Mouse (Mus musculus) gastrocnemius, adult 2 months (tissue): ENCODE measurements around the gene Reep6. TPM values are rescaled to one million over a fixed set of nuclear protein-coding genes. Genes with fewer than 3 reads are reported as not detected.
A peak's percentile ranks its signal among the peaks of the same experiment; 100 is the strongest.

Experiments used
- DNase-seq: peaks from one replicate; pipeline ENCODE4 v3.0.0; 2022
- H3K27ac ChIP-seq: fragments of 200-600 bp; 2 replicates; pipeline ENCODE4 v1.8.1; 2022; ENCODE audit warnings: mild to moderate bottlenecking
- H3K4me3 ChIP-seq: fragments of 200-600 bp; 2 replicates; pipeline ENCODE4 v1.8.1; 2022; ENCODE audit warnings: mild to moderate bottlenecking, moderate library complexity
- CTCF ChIP-seq: fragments of 200-600 bp; IDR thresholded peaks from 2 replicates; pipeline ENCODE4 v1.8.1; 2022; ENCODE audit warnings: antibody characterized with exemption, mild to moderate bottlenecking, moderate library complexity
- intact Hi-C: fragments of 180-260 bp; cut with DNase I; formaldehyde crosslinking; loops from one replicate; pipeline ENCODE4 v1.15.1; 2025
- total RNA-seq, 2 experiments: library from RNA; stranded (reverse); gene quantifications; 2 replicates each; pipeline ENCODE4 v1.2.3; 2021

Gene Reep6
- total RNA-seq, 2 experiments from 2014 or later, result 1.5 to 2.5 TPM

DNA sequence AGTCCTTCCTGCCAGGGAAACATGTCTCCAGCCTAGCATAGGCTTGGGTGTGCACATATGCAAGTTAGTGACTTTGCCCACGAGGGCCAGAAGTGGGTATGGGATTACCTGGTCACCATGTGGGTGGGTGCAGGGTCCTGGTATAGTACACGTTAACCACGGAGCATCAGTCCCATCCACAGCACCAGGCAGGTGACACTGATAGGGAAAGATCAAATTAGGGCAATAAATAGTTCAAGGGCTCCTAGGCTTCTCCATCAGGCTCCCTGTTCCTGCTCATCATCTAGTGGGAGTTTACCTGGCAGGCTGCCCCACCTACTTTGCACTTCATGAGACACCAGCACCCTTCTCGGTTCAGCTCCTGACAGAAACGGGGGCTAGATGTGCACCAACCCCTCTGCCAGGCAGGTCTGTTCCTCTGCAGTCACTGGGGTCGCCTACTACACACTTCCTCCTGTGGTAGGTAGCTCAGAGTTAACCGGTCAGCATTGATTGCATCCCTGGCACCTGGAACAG is 34.9 kb upstream of the Reep6 start:
- DNase-seq, result no peak
- no peak for TF ChIP-seq CTCF
- no peak overlapping the region for H3K4me3 ChIP-seq
- H3K27ac ChIP-seq, result peak overlapping the region; percentile 62; the same call in 1 of the 2 replicates
- intact Hi-C loops, result loop anchor here (1.0 to 2.0 kb wide), 2 partner anchors 53 to 80 kb away; partner anchors contain the start of gene Adamtsl5

GRCm38 (mm10) chr10:80295618-80296425 is 33.9 kb upstream of the Reep6 start, which contains the start of gene Apc2:
TSS of gene Apc2 (plus strand) at chr10:80295977.
- peak within 1 kb of the TSS; percentile 71 for H3K4me3 ChIP-seq
- peak within 1 kb of the TSS; percentile 62 for H3K27ac ChIP-seq
- peak; percentile 83 for TF ChIP-seq CTCF
- intact Hi-C loops, result loop anchor here (1.0 to 2.0 kb wide), 2 partner anchors 52 to 79 kb away; partner anchors contain the start of gene Adamtsl5
- DNase-seq, result peak; percentile 81

DNA sequence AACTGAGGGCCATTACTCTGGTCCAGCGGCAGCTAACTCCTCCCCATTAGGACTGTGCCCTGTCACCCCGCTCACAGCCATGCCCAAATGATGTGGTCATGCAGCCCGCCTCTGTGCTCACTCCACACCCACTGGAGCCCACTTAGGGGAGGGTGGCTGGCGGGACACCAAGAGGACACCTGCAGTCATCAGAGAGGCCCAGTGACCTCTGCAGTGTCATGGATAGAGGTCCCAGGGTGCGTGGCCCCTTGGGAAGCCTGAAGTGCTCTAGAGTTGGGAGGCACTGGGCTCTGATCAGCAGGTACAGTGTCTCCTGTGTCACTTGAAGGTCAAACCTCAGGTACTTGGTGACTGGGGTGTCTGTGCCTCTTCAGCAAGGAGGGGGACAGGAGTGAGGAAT is 32.9 kb upstream of the Reep6 start:
- no peak for TF ChIP-seq CTCF
- Histone ChIP-seq H3K27ac (no peak overlapping the region), H3K4me3 (no peak overlapping the region)
- intact Hi-C loops, result no loop called here
- DNase-seq, result no peak

DNA sequence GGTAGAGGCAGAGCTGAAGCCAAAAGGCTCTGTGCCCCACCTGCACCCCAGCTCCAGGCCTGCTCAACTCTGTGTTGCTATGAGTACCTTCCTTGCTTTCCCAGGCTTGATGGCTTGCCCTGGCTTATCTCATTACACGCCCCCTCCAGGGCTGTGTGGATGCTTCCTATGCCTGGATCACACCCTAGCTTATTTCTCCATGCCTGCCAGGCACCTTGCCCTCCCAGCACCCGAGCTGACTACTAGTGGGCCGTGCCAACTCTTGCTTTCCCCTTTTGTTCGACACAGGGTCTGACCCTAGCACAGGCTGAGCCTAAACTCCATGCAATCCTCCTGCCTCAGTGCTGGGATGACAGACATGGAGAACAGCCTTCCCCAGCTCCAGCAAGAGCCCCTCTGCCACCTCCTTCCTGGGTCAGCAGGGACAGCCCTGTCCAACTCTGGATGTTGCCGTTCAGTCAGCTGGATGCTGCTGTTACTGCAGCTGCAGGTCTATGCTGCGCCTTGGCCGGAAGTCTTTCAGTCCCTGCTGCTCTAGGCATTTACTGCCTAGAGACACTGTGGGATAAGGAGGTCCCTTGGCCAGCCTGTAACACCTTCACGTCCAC is 32.1 kb upstream of the Reep6 start:
- DNase-seq, result no peak
- intact Hi-C loops, result no loop called here
- TF ChIP-seq CTCF, result no peak
- H3K27ac ChIP-seq, result no peak overlapping the region
- H3K4me3 ChIP-seq, result no peak overlapping the region

- Histone ChIP-seq H3K4me3 (peak overlapping the region; percentile 36; the same call in 1 of the 2 replicates), H3K27ac (no peak overlapping the region)
- intact Hi-C loops, result no loop called here
- peak; percentile 53 for DNase-seq
- no peak for TF ChIP-seq CTCF
Observed at GRCm38 (mm10) chr10:80298571-80299281, 31.0 kb upstream of the Reep6 start.

DNA sequence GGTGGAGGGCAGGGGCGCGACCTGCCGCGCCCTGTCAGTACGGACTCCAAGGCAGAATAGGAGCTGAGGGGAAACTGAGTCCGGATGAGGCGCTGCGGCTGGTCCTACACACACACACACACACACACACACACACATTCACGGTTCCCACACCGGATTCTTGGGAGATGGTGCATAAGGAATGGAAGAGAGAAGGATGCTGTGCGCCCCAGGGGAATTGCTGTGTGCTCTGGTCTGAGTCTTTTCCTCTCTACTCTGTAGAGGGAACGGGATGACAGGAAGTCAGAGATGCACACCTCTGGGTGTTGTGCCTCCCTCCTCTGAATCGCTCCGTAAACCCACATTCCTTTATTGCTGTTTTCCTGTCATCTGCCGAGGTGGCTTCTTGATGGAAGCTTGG is 30.5 kb upstream of the Reep6 start:
- intact Hi-C loops, result no loop called here
- no peak for DNase-seq
- H3K4me3 ChIP-seq, result peak overlapping the region; percentile 36; the same call in 1 of the 2 replicates
- no peak for TF ChIP-seq CTCF
- no peak overlapping the region for H3K27ac ChIP-seq

DNA sequence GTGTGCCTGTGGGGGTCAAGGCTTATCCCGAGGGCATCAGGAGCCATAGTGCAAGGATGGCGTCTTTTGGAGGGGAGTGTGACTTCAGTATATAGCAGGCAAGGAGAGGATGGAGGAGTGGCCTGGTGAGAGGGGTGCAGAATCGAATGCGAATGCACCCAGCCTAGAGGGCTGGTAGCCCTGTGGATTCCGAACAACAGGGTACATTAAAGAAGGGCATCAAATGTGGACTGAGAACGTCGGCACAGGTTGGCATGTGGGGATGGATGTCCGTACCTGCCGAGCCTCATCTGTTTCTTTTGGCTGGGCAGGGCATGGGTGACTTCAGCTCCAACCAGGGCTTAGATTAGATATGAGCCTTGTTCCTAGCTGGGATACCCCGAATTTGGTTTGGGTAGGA is 29.9 kb upstream of the Reep6 start:
- no peak overlapping the region for H3K27ac ChIP-seq
- intact Hi-C loops, result no loop called here
- DNase-seq, result no peak
- no peak for TF ChIP-seq CTCF
- H3K4me3 ChIP-seq, result no peak overlapping the region

GRCm38 (mm10) chr10:80300672-80301181 is 29.0 kb upstream of the Reep6 start:
- intact Hi-C loops, result no loop called here
- no peak for TF ChIP-seq CTCF
- DNase-seq, result no peak
- Histone ChIP-seq H3K4me3 (no peak overlapping the region), H3K27ac (peak overlapping the region; percentile 75; the same call in 1 of the 2 replicates)

DNA sequence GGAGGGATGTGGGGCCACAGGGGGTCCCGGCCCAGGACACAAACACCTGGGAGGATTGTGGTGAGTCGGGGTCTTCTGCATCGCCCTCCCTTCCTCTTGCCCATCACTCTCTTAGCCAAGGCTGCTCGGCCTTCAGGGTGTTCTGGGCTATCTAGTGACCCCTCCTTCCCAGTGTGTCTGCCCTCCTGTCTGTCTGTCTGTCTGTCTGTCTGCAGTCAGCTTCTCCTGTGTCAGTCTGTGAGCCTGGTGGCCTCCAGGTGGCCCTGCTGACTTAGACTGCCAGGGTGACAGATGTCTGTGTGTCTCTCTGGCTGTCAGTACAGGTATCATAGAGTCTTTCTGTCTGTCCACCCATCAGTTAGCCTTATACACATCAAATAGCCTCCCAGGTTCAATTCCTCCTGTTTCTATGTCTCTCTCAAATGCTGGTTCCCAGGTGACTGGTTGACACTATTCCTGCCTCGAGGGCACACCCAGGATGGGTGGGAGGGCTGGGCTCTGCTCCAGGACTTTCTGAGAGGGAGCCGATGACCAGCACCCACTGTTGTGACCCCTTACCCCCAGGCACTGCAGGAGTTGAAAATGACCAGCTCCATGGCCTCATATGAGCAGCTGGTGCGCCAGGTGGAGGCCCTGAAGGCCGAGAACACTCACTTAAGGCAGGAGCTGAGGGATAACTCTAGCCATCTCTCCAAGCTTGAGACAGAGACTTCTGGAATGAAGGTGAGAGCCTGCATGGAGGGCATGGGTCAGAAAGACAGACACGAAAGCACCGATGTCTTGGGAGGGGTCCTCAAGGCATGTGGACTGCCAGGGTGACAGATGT is 28.3 kb upstream of the Reep6 start:
- peak overlapping the region; percentile 49 for H3K4me3 ChIP-seq
- H3K27ac ChIP-seq, result peak overlapping the region; percentile 75
- no peak for DNase-seq
- TF ChIP-seq CTCF, result no peak
- intact Hi-C loops, result no loop called here

- peak overlapping the region; percentile 75 for H3K27ac ChIP-seq
- DNase-seq, result no peak
- intact Hi-C loops, result no loop called here
- H3K4me3 ChIP-seq, result peak overlapping the region; percentile 49
- TF ChIP-seq CTCF, result no peak
Observed at GRCm38 (mm10) chr10:80302082-80302355, 27.7 kb upstream of the Reep6 start.

GRCm38 (mm10) chr10:80302471-80302881 is 27.3 kb upstream of the Reep6 start:
- intact Hi-C loops, result no loop called here
- Histone ChIP-seq H3K4me3 (peak overlapping the region; percentile 49), H3K27ac (peak overlapping the region; percentile 75)
- TF ChIP-seq CTCF, result peak; percentile 9; the same call in 1 of the 2 replicates
- DNase-seq, result peak; percentile 90

DNA sequence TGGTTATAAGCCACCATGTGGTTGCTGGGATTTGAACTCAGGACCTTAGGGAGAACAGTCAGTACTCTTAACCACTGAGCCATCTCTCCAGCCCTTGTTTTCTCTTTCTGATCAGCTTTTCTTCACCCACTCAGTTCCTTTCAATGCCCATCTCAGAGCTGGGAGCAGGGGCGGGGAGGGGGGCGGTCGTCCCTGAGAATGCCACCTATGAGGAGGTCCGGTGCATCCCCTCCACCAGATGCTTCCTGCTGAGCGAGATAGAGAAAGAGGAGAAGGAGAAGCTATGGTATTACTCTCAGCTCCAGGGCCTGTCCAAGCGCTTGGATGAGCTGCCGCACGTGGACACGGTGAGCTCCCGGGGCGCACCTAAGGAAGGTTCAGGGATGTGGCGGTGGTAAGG is 25.3 kb upstream of the Reep6 start:
- no peak for DNase-seq
- Histone ChIP-seq H3K27ac (no peak overlapping the region), H3K4me3 (no peak overlapping the region)
- intact Hi-C loops, result no loop called here
- no peak for TF ChIP-seq CTCF
